Mouse (Mus musculus): Measurements from ENCODE around the gene Prpf18. TPM values are rescaled to one million over a fixed set of nuclear protein-coding genes. Genes with fewer than 3 reads are reported as not detected.

Prpf18 gene
- polyA plus RNA-seq, 1 experiment from 2014 or later: 41.9 TPM

DNA sequence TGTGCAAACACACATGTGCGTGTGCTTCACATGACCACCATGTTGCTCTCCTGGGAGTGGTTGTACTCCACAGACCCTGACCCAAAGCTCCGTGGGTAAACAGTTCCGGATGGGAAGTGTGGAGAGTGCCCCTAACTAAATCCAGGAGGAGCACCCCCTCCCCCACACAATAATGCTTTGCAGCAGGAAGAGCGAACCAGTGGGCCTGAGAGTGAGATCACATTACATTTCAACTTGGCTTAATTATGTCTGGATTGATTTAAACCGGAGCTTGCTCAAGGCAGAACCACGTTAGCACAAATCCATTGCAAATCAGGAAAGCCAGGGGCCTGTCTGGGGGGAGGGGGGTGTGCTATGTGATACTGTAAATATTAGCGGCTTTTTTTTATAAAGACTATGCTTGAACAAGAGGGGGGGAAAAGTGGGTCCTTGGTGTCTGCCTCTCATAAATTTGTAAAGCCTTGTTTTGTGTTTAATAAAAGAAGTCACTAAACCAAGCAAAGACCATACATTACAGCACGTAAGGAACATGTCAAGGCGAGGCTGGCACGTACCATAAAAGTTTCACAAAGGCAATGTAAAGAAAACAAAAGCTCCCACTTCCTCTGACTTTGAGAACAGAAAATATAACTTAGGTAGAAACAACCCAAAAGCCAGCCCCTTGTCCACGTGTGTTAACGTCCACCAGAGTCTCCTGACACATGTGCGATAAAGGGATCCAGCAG is 64.1 kb downstream of the Prpf18 start:
- Histone ChIP-seq H3K27me3 (no peaks in the 10 kb centered on the region), H3K4me2 (replicated peaks) (0 out of 2 replicates have a peak overlapping the region, but pooled peaks have one; percentile 9), H3K4me3 (no peak overlapping the region), H3K36me3 (peaks cover 47% of the 10 kb centered on the region), H3K9me3 (no peaks in the 10 kb centered on the region), H3K9ac (no peak overlapping the region), H3K4me1 (peaks cover 59% of the 10 kb centered on the region), H3K27ac (peak overlapping the region; percentile 93)
- WGBS: 9% methylated on average over 13 of the region's 13 CpGs
- ATAC-seq (ENCODE audit: insufficient number of reproducible peaks, insufficient read depth, low FRiP score, low TSS enrichment): peak; percentile 86

- Histone ChIP-seq H3K4me1 (peaks cover 65% of the 10 kb centered on the region), H3K4me3 (no peak overlapping the region), H3K4me2 (replicated peaks) (no peak overlapping the region), H3K27me3 (no peaks in the 10 kb centered on the region), H3K36me3 (peaks cover 42% of the 10 kb centered on the region), H3K9me3 (no peaks in the 10 kb centered on the region), H3K9ac (no peak overlapping the region), H3K27ac (peak overlapping the region; percentile 93)
- no peak for ATAC-seq (ENCODE audit: insufficient number of reproducible peaks, insufficient read depth, low FRiP score, low TSS enrichment)
- WGBS: 25% methylated on average over 11 of the region's 11 CpGs
Measured at GRCm38 (mm10) chr2:4586245-4586644, 65.7 kb downstream of the Prpf18 start.

- Histone ChIP-seq H3K4me2 (replicated peaks) (no peak overlapping the region), H3K4me1 (peaks cover 64% of the 10 kb centered on the region), H3K9me3 (no peaks in the 10 kb centered on the region), H3K36me3 (peaks cover 46% of the 10 kb centered on the region), H3K27ac (no peak overlapping the region), H3K9ac (no peak overlapping the region), H3K27me3 (no peaks in the 10 kb centered on the region), H3K4me3 (no peak overlapping the region)
- 29% methylated on average over 5 of the region's 5 CpGs for WGBS
- no peak for ATAC-seq (ENCODE audit: insufficient number of reproducible peaks, insufficient read depth, low FRiP score, low TSS enrichment)
Measured at GRCm38 (mm10) chr2:4584252-4584651, 67.7 kb downstream of the Prpf18 start.

DNA sequence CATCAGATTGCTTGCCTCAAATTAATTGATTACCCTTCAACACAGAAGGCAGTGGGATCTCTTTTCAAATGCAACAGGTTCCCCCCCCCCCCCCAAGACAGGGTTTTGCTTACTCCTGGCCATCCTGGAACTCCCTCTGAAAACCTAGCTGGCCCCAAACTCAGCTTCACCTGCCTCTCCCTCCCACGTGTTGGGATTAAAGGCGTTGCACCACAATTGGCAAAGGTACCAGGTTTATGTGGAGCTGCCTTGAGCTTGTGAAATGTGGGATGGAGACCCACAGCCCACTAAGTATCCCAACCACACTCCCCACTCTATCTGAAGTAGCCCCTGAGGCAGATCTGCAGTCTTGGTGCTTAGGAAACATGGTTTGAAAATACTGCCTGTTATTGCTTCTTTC is 69.0 kb downstream of the Prpf18 start:
- Histone ChIP-seq H3K9ac (no peak overlapping the region), H3K36me3 (peaks cover 48% of the 10 kb centered on the region), H3K4me1 (peaks cover 51% of the 10 kb centered on the region), H3K27me3 (no peaks in the 10 kb centered on the region), H3K4me3 (no peak overlapping the region), H3K9me3 (no peaks in the 10 kb centered on the region), H3K27ac (peak overlapping the region; percentile 67), H3K4me2 (replicated peaks) (no peak overlapping the region)
- no peak for ATAC-seq (ENCODE audit: insufficient number of reproducible peaks, insufficient read depth, low FRiP score, low TSS enrichment)
- 91% methylated on average over 2 of the region's 2 CpGs for WGBS

DNA sequence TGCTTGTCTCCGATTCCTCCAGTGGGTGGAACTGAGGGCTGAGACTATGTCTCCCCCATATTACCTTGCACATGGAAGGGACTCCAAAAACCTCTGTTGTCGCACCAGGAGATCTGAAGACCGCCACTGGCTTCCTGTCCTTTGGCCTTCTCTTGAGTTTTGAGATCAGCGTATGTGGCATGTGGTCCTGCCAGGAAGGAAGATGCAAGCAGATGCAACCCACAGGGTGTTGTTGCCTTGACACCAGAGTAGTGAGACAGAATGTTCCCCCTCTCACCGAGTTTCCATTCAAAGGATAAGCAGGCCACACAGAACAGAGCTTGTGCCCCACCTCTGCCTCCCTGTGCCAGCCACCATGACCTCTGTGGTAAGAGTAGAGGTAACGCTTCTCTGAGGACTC is 71.2 kb downstream of the Prpf18 start:
- Histone ChIP-seq H3K27me3 (no peaks in the 10 kb centered on the region), H3K9me3 (no peaks in the 10 kb centered on the region), H3K4me1 (peaks cover 34% of the 10 kb centered on the region), H3K4me2 (replicated peaks) (no peak overlapping the region), H3K9ac (no peak overlapping the region), H3K27ac (no peak overlapping the region), H3K36me3 (peaks cover 55% of the 10 kb centered on the region), H3K4me3 (no peak overlapping the region)
- WGBS: 87% methylated on average over 6 of the region's 6 CpGs
- no peak for ATAC-seq (ENCODE audit: insufficient number of reproducible peaks, insufficient read depth, low FRiP score, low TSS enrichment)

DNA sequence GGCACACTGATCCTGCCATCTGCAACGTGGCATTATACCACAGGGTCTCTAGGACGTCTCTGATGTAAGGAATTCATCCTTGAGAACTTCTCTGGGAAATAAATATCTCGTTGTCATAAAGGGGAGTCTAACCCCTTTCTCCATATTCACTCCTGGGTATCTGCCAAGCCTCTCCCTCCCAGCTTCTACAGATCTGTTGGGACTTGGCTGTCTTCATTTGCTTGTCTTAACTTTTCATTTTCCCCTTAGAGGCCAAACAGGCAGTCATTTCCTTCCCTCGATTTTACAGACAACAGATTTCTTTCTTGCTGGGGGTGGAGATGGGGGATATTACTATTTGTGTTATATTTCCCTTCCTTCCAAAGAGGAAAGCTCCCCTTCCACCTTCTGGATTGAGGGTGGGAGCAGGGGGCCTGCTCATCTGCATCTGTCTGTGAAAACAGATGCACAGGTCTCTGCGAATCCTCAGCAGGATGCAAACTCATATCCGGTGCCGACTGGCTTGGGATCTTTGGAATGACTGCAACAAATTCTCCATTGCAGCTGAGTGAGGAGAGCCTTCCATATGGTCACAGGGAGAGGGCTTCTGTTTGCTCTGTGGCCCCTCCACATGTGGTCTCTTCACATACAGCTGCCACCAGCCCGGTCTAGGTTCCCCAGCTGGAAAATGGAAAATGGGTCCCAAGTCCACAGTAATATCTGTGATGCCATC is 72.4 kb downstream of the Prpf18 start:
- Histone ChIP-seq H3K9ac (no peak overlapping the region), H3K27me3 (no peaks in the 10 kb centered on the region), H3K4me1 (peaks cover 23% of the 10 kb centered on the region), H3K36me3 (peaks cover 66% of the 10 kb centered on the region), H3K27ac (no peak overlapping the region), H3K9me3 (no peaks in the 10 kb centered on the region), H3K4me3 (no peak overlapping the region), H3K4me2 (replicated peaks) (no peak overlapping the region)
- ATAC-seq (ENCODE audit: insufficient number of reproducible peaks, insufficient read depth, low FRiP score, low TSS enrichment): no peak
- 84% methylated on average over 8 of the region's 8 CpGs for WGBS

DNA sequence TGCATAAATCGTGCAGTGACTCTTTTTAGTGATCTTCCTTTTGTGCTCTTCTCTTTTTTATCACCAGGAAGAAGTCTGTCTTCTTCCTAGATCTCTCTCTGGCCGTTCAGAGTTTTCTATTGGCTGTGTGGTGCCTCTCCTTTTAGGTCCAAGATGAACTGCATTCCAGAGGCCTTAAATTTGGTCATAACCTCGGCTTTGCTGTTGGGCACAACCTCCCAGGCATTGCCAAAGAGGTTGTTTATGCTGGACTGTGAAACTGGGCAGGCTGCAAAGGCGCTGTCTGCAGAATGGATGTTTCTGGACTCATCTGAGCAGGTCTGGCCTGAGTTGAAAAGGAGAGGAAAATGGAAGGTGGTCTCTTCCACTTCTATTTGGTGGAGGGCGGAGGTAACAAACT is 73.6 kb downstream of the Prpf18 start:
- H3K4me2 ChIP-seq (replicated peaks): no peak overlapping the region
- 90% methylated on average over 5 of the region's 5 CpGs for WGBS
- H3K9me3 ChIP-seq: no peaks in the 10 kb centered on the region
- ATAC-seq (ENCODE audit: insufficient number of reproducible peaks, insufficient read depth, low FRiP score, low TSS enrichment): no peak
- peaks cover 78% of the 10 kb centered on the region for H3K36me3 ChIP-seq
- no peak overlapping the region for H3K4me3 ChIP-seq
- no peak overlapping the region for H3K9ac ChIP-seq
- no peak overlapping the region for H3K27ac ChIP-seq
- peaks cover 16% of the 10 kb centered on the region for H3K4me1 ChIP-seq
- H3K27me3 ChIP-seq: no peaks in the 10 kb centered on the region

DNA sequence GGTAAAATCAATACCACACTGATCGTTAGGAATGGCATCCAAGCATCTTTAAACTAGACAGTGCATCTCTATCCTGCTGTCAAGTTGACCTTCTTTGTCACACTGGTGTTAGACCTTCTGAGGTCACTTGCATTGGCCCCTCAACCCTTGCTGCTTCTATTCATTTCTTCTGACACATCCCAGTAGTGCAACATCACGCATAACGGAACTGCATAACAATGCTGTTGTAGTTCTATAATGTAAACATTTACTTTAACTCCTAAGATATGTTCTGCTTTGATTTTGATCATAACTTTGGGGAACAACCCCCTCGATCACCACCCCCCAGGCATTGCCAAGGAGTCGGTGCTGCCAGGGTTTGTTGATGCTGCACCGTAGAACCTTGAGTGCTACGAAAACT is 75.9 kb downstream of the Prpf18 start:
- H3K4me3 ChIP-seq: no peak overlapping the region
- H3K9me3 ChIP-seq: no peaks in the 10 kb centered on the region
- H3K4me1 ChIP-seq: peaks cover 7% of the 10 kb centered on the region; the same call in 1 of the 2 replicates
- no peak overlapping the region for H3K27ac ChIP-seq
- WGBS: 89% methylated on average over 7 of the region's 7 CpGs
- ATAC-seq (ENCODE audit: insufficient number of reproducible peaks, insufficient read depth, low FRiP score, low TSS enrichment): no peak
- H3K4me2 ChIP-seq (replicated peaks): no peak overlapping the region
- no peak overlapping the region for H3K9ac ChIP-seq
- H3K36me3 ChIP-seq: peaks cover 82% of the 10 kb centered on the region
- no peaks in the 10 kb centered on the region for H3K27me3 ChIP-seq

- no peaks in the 10 kb centered on the region for H3K27me3 ChIP-seq
- H3K4me3 ChIP-seq: no peak overlapping the region
- no peak for ATAC-seq (ENCODE audit: insufficient number of reproducible peaks, insufficient read depth, low FRiP score, low TSS enrichment)
- H3K36me3 ChIP-seq: peaks cover 81% of the 10 kb centered on the region
- no peaks in the 10 kb centered on the region for H3K9me3 ChIP-seq
- no peak overlapping the region for H3K27ac ChIP-seq
- 78% methylated on average over 2 of the region's 2 CpGs for WGBS
- no peak overlapping the region for H3K4me2 ChIP-seq (replicated peaks)
- peaks cover 9% of the 10 kb centered on the region; the same call in 1 of the 2 replicates for H3K4me1 ChIP-seq
- no peak overlapping the region for H3K9ac ChIP-seq
Measured at GRCm38 (mm10) chr2:4575163-4575562, 76.8 kb downstream of the Prpf18 start.

- H3K4me2 ChIP-seq (replicated peaks): no peak overlapping the region
- H3K4me3 ChIP-seq: no peak overlapping the region
- ATAC-seq (ENCODE audit: insufficient number of reproducible peaks, insufficient read depth, low FRiP score, low TSS enrichment): no peak
- H3K27ac ChIP-seq: no peak overlapping the region
- peaks cover 77% of the 10 kb centered on the region for H3K36me3 ChIP-seq
- H3K9me3 ChIP-seq: no peaks in the 10 kb centered on the region
- WGBS: 51% methylated on average over 5 of the region's 5 CpGs
- no peaks in the 10 kb centered on the region for H3K27me3 ChIP-seq
- H3K9ac ChIP-seq: no peak overlapping the region
- peaks cover 11% of the 10 kb centered on the region; the same call in 1 of the 2 replicates for H3K4me1 ChIP-seq
Measured at GRCm38 (mm10) chr2:4574251-4574650, 77.7 kb downstream of the Prpf18 start.

DNA sequence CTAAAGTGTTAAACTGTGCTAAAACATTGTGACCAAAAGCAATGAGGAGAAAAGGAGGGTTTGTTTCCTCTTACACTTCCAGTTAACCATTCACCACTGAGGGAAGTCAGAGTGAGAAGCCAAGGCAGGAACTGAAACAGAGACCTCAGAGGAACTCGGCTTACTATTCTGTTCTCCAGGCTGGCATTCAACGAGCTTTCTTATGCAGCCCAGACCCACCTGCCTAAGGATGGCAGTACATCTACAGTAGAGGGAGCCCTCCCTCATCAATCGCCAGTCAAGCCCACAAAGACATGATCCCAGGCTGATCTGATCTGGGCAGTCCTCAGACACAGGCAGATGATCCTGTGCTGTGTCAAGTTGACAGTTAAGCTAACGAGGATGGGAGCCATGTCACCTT is 78.5 kb downstream of the Prpf18 start:
- 64% methylated on average over 4 of the region's 4 CpGs for WGBS
- Histone ChIP-seq H3K4me2 (replicated peaks) (no peak overlapping the region), H3K4me1 (peaks cover 14% of the 10 kb centered on the region; the same call in 1 of the 2 replicates), H3K9ac (no peak overlapping the region), H3K27me3 (no peaks in the 10 kb centered on the region), H3K4me3 (no peak overlapping the region), H3K9me3 (no peaks in the 10 kb centered on the region), H3K27ac (no peak overlapping the region), H3K36me3 (peaks cover 78% of the 10 kb centered on the region)
- ATAC-seq (ENCODE audit: insufficient number of reproducible peaks, insufficient read depth, low FRiP score, low TSS enrichment): no peak

Measured in embryonic facial prominence, embryonic 12.5 days (tissue).